Mouse (Mus musculus) forebrain, embryonic 13.5 days (tissue): ENCODE measurements around the gene Fbxw7. TPM values are rescaled to one million over a fixed set of nuclear protein-coding genes. Genes with fewer than 3 reads are reported as not detected.
A peak's percentile ranks its signal among the peaks of the same experiment; 100 is the strongest.

ENCODE experiments used
- ATAC-seq: fragments of 200-750 bp; cut with Nextera tagmentation; 2 replicates; pipeline ENCODE4 v1.8.0; 2017
- H3K27ac ChIP-seq: fragments of 300-500 bp; sonication (generic); 2 replicates; pipeline ENCODE4 v1.5.1; 2015; ENCODE audit warnings: inconsistent platforms, mild to moderate bottlenecking, moderate library complexity
- H3K27me3 ChIP-seq: fragments of 300-500 bp; sonication (generic); 2 replicates; pipeline ENCODE4 v1.6.1; 2015; ENCODE audit warnings: mild to moderate bottlenecking, inconsistent platforms
- H3K36me3 ChIP-seq: fragments of 300-500 bp; sonication (generic); 2 replicates; pipeline ENCODE4 v1.6.1; 2015; ENCODE audit warnings: mild to moderate bottlenecking, inconsistent platforms; ENCODE audit not compliant: poor library complexity, severe bottlenecking
- H3K4me1 ChIP-seq: fragments of 300-500 bp; sonication (generic); 2 replicates; pipeline ENCODE4 v1.6.1; 2015; ENCODE audit warnings: inconsistent platforms
- H3K4me2 ChIP-seq: fragments of 300-500 bp; sonication (generic); 2 replicates; pipeline ENCODE4 v1.6.1; 2015; ENCODE audit warnings: inconsistent platforms, mild to moderate bottlenecking, moderate library complexity
- H3K4me3 ChIP-seq: fragments of 300-500 bp; sonication (generic); 2 replicates; pipeline ENCODE4 v1.5.1; 2015; ENCODE audit warnings: mild to moderate bottlenecking, inconsistent platforms
- H3K9ac ChIP-seq: fragments of 300-500 bp; sonication (generic); 2 replicates; pipeline ENCODE4 v1.6.1; 2015; ENCODE audit warnings: mild to moderate bottlenecking, inconsistent platforms
- H3K9me3 ChIP-seq: fragments of 300-500 bp; sonication (generic); replicated peaks from 2 replicates; pipeline ENCODE4 v1.6.1; 2016; ENCODE audit warnings: inconsistent platforms
- WGBS: fragments of 180-500 bp; shearing (Covaris S2); methylation state at CpG from one replicate; pipeline ENCODE4 v1.1.7; 2015; 5-methylcytosine and 5-hydroxymethylcytosine counted together
- polyA plus RNA-seq: library from polyadenylated mRNA; unstranded; fragments of >200 nt; fragmentation: Nextera tagmentation; extraction: Ambion mirVana; gene quantifications from 2 replicates; pipeline ENCODE4 v1.2.1, GENCODE M21; 2015

Gene Fbxw7
- polyA plus RNA-seq, 1 experiment from 2014 or later = 28.1 TPM

GRCm38 (mm10) chr3:84914284-84914683 lies 99.2 kb downstream of the Fbxw7 start:
- no peak for ATAC-seq
- Histone ChIP-seq H3K4me1 (peaks cover 4% of the 10 kb centered on the region; the same call in 1 of the 2 replicates), H3K4me2 (no peak overlapping the region), H3K27me3 (no peaks in the 10 kb centered on the region), H3K9me3 (no peaks in the 10 kb centered on the region), H3K9ac (no peak overlapping the region), H3K4me3 (no peak overlapping the region), H3K36me3 (no peaks in the 10 kb centered on the region), H3K27ac (no peak overlapping the region)
- 57% methylated on average over 1 of the region's 1 CpGs for WGBS

DNA sequence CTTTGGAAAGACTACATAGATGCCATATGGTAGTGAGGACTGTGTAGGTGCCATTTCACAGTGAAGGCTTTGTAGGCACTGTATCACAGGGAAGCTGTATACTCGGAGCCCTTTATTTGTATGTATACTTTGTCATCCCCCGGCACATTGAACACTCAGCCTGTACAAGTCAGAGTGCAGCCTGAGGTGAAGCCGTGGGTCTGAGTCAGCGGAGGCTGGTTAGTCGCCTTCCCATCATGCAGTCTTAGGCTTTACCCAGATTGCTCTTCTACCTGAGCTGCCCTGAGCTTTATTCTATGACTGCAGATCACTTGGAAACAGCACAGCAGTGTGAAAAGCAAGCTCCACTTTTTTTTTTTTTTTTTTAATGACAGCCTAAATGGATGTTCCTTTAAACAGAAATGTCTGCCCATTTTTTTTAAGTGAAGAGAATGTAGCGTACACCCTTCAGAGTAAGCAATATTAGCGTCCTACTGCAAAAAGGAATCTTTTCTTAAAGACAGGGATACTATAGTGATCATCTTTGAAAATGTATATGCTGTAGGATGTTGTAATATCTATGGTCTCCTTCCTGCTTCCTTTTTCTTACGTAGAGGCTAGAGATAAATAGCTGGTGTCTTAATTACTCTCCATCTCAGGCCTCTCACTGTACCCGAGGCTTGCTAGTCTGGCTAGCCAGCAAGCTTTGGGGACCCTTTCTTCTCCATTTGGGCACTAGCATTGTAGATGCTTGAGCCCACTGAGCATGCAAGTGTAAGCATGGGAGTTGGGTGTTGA lies 103.0 kb downstream of the Fbxw7 start:
- Histone ChIP-seq H3K4me1 (no peaks in the 10 kb centered on the region), H3K9ac (no peak overlapping the region), H3K27ac (no peak overlapping the region), H3K9me3 (no peaks in the 10 kb centered on the region), H3K4me3 (no peak overlapping the region), H3K36me3 (no peaks in the 10 kb centered on the region), H3K27me3 (no peaks in the 10 kb centered on the region), H3K4me2 (no peak overlapping the region)
- ATAC-seq = no peak
- WGBS = 84% methylated on average over 9 of the region's 9 CpGs

GRCm38 (mm10) chr3:84921704-84922420 lies 106.8 kb downstream of the Fbxw7 start:
- no peak overlapping the region for H3K27ac ChIP-seq
- no peaks in the 10 kb centered on the region for H3K4me1 ChIP-seq
- H3K9me3 ChIP-seq = no peaks in the 10 kb centered on the region
- peak; percentile 55; the same call in 1 of the 2 replicates for ATAC-seq
- 70% methylated on average over 6 of the region's 6 CpGs for WGBS
- H3K9ac ChIP-seq = no peak overlapping the region
- H3K36me3 ChIP-seq = no peaks in the 10 kb centered on the region
- H3K4me3 ChIP-seq = no peak overlapping the region
- no peaks in the 10 kb centered on the region for H3K27me3 ChIP-seq
- no peak overlapping the region for H3K4me2 ChIP-seq

DNA sequence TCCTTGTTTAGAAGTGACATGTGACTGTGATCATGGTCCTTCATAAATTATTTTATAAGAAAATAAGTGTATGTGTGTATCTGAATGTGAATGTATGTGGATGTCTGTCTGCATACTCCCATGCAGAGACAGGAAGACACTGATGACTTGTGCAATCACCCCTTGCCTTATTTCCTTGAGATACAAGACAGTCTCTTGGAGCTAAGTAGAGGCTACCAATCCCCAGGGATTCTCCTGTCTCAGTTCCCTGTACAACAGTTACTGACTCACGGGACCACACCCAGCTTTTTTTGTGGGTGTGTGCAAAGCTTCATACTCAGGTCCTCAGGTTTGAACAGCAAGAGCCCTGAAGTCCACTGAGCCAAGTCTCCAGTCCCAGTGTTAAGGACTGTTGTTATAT lies 108.2 kb downstream of the Fbxw7 start:
- WGBS = 93% methylated on average over 1 of the region's 1 CpGs
- H3K27ac ChIP-seq = no peak overlapping the region
- no peak for ATAC-seq

GRCm38 (mm10) chr3:84923670-84924069 lies 108.6 kb downstream of the Fbxw7 start:
- Histone ChIP-seq H3K9me3 (no peaks in the 10 kb centered on the region), H3K4me3 (no peak overlapping the region), H3K9ac (no peak overlapping the region), H3K27me3 (no peaks in the 10 kb centered on the region), H3K4me1 (no peaks in the 10 kb centered on the region), H3K4me2 (no peak overlapping the region), H3K27ac (no peak overlapping the region), H3K36me3 (no peaks in the 10 kb centered on the region)
- ATAC-seq = no peak
- 78% methylated on average over 1 of the region's 1 CpGs for WGBS

More for the DNA sequence above, 108.2 kb downstream of the Fbxw7 start:
- Histone ChIP-seq H3K9ac (no peak overlapping the region), H3K27me3 (no peaks in the 10 kb centered on the region), H3K4me3 (no peak overlapping the region), H3K36me3 (no peaks in the 10 kb centered on the region), H3K4me1 (no peaks in the 10 kb centered on the region), H3K4me2 (no peak overlapping the region), H3K9me3 (no peaks in the 10 kb centered on the region)

GRCm38 (mm10) chr3:84925229-84925628 lies 110.2 kb downstream of the Fbxw7 start:
- ATAC-seq = no peak
- no peaks in the 10 kb centered on the region for H3K4me1 ChIP-seq
- no peaks in the 10 kb centered on the region for H3K27me3 ChIP-seq
- no peak overlapping the region for H3K9ac ChIP-seq
- 69% methylated on average over 4 of the region's 4 CpGs for WGBS
- H3K4me2 ChIP-seq = no peak overlapping the region
- H3K36me3 ChIP-seq = no peaks in the 10 kb centered on the region
- no peaks in the 10 kb centered on the region for H3K9me3 ChIP-seq
- H3K27ac ChIP-seq = no peak overlapping the region
- H3K4me3 ChIP-seq = no peak overlapping the region

GRCm38 (mm10) chr3:84926140-84926539 lies 111.1 kb downstream of the Fbxw7 start:
- Histone ChIP-seq H3K4me3 (no peak overlapping the region), H3K27me3 (no peaks in the 10 kb centered on the region), H3K9ac (no peak overlapping the region), H3K4me2 (no peak overlapping the region), H3K9me3 (no peaks in the 10 kb centered on the region), H3K27ac (no peak overlapping the region), H3K4me1 (no peaks in the 10 kb centered on the region), H3K36me3 (no peaks in the 10 kb centered on the region)
- ATAC-seq = no peak
- 86% methylated on average over 5 of the region's 5 CpGs for WGBS

DNA sequence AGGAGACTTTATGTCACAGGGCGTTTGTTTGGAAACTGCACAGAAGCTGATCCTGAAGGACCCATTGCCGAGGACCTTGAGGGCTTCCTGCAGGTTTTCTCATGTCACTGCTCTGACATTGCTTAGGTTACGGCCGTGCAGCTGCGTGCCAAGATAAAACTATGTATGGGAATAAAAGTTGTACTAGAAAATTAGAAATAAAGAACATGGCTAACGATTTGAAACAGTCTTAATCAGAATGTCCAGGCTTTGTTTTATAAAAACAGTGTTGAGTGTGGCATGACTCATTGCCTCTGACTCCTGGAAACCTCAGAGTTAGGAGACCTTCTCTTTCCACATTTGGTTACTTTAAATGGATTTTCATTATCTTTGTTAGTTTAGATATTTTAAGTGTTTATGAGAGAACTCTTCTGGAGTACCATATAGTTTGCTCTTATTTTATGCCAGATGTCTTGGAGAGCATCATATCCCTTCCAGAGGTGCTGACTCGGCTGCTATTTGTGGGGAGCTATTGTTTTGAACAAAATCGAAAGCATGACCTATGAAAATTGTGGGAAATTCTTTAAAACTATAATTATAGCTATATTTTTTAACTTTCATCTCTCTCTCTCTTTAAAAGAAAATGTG lies 112.2 kb downstream of the Fbxw7 start:
- ATAC-seq = no peak

DNA sequence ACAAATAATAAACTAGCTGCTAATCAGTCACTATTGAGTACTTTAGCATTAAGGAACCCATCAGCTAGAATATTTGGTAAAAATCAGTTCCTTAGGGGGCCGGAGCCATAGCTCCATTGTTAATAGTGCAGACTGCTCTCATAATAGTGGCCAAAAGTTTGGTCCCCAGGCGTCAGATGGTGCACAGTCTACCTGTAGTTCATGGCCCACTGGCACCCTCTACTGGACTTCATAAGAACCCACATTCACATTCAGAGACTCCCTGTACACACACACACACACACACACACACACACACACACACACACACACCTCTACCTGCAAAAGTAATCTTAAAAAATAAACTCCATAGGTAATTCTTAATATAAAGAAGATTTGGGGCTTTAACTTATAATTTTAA lies 112.8 kb downstream of the Fbxw7 start:
- 84% methylated on average over 2 of the region's 2 CpGs for WGBS
- H3K4me1 ChIP-seq = no peaks in the 10 kb centered on the region
- H3K27me3 ChIP-seq = no peaks in the 10 kb centered on the region
- no peaks in the 10 kb centered on the region for H3K9me3 ChIP-seq
- no peak overlapping the region for H3K27ac ChIP-seq
- H3K36me3 ChIP-seq = no peaks in the 10 kb centered on the region
- no peak overlapping the region for H3K4me3 ChIP-seq
- no peak overlapping the region for H3K4me2 ChIP-seq
- no peak for ATAC-seq
- no peak overlapping the region for H3K9ac ChIP-seq

More for the DNA sequence above, 112.2 kb downstream of the Fbxw7 start:
- Histone ChIP-seq H3K4me3 (no peak overlapping the region), H3K27ac (no peak overlapping the region), H3K27me3 (no peaks in the 10 kb centered on the region), H3K36me3 (no peaks in the 10 kb centered on the region), H3K9ac (no peak overlapping the region), H3K4me2 (no peak overlapping the region), H3K4me1 (no peaks in the 10 kb centered on the region), H3K9me3 (no peaks in the 10 kb centered on the region)
- WGBS = 74% methylated on average over 8 of the region's 8 CpGs

DNA sequence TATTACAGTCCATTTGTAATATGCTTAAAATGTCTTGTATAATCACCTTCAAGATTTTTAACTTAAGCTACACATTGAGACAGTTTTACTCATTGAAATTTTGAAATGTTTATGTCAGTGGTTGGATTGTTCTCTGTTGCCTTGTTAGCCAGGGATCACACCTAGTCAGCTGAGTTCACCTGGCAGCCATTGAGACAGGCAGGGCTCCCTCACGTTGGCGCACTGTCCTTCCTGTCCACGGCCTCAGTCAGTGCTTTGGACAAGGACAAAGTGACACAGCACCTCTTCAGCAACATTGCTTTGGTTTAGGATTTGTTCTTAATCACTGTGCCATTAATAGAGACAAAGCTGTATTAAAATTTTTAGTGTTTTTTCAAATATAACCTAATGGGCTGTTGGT lies 114.1 kb downstream of the Fbxw7 start:
- WGBS = 85% methylated on average over 3 of the region's 3 CpGs
- Histone ChIP-seq H3K4me3 (no peak overlapping the region), H3K9me3 (no peaks in the 10 kb centered on the region), H3K9ac (no peak overlapping the region), H3K27me3 (no peaks in the 10 kb centered on the region), H3K27ac (no peak overlapping the region), H3K36me3 (no peaks in the 10 kb centered on the region), H3K4me1 (no peaks in the 10 kb centered on the region), H3K4me2 (no peak overlapping the region)
- no peak for ATAC-seq

GRCm38 (mm10) chr3:84930683-84931082 lies 115.6 kb downstream of the Fbxw7 start:
- no peak overlapping the region for H3K4me3 ChIP-seq
- no peak overlapping the region for H3K27ac ChIP-seq
- no peak overlapping the region for H3K9ac ChIP-seq
- H3K4me2 ChIP-seq = no peak overlapping the region
- 89% methylated on average over 3 of the region's 3 CpGs for WGBS
- H3K36me3 ChIP-seq = no peaks in the 10 kb centered on the region
- no peak for ATAC-seq
- no peaks in the 10 kb centered on the region for H3K27me3 ChIP-seq
- no peaks in the 10 kb centered on the region for H3K9me3 ChIP-seq
- H3K4me1 ChIP-seq = no peaks in the 10 kb centered on the region

- Histone ChIP-seq H3K9ac (no peak overlapping the region), H3K4me2 (no peak overlapping the region), H3K36me3 (no peaks in the 10 kb centered on the region), H3K9me3 (no peaks in the 10 kb centered on the region), H3K27me3 (no peaks in the 10 kb centered on the region), H3K27ac (no peak overlapping the region), H3K4me1 (peaks cover 18% of the 10 kb centered on the region), H3K4me3 (no peak overlapping the region)
- no peak for ATAC-seq
- WGBS = 95% methylated on average over 1 of the region's 1 CpGs
These were observed 120.7 kb downstream of the Fbxw7 start for GRCm38 (mm10) chr3:84935729-84936128.
